Mouse (Mus musculus): Measurements from ENCODE around the gene Rgs7bp. TPM values are rescaled to one million over a fixed set of nuclear protein-coding genes. Genes with fewer than 3 reads are reported as not detected.
"Not testable (repeated sequence)": the region's sequence is repeated elsewhere in the genome, so short reads cannot be mapped to it uniquely, and the experiment has no call there.

The Rgs7bp gene
- polyA plus RNA-seq, 1 experiment, result 0.72 TPM

- no peak for TF ChIP-seq POLR2A (IDR thresholded peaks at IDR 0.05; ENCODE audit: low read depth, low read length)
- TF ChIP-seq CTCF (IDR thresholded peaks at IDR 0.05; ENCODE audit: borderline replicate concordance, insufficient read depth, low read length), result peak; percentile 7; the same call in 1 of the 2 replicates
- Histone ChIP-seq H3K27ac (ENCODE audit: insufficient read depth, low read length) (no peak overlapping the region), H3K4me1 (ENCODE audit: control insufficient read depth, insufficient read depth, low read length) (no peaks in the 10 kb centered on the region), H3K4me3 (ENCODE audit: insufficient read depth, low read length) (no peak overlapping the region)
Observed at GRCm38 (mm10) chr13:104947958-104948357, 106.8 kb downstream of the Rgs7bp start.

- Histone ChIP-seq H3K4me1 (ENCODE audit: control insufficient read depth, insufficient read depth, low read length) (no peaks in the 10 kb centered on the region; the same call in 1 of the 2 replicates), H3K4me3 (ENCODE audit: insufficient read depth, low read length) (no peak overlapping the region), H3K27ac (ENCODE audit: insufficient read depth, low read length) (no peak overlapping the region)
- TF ChIP-seq CTCF (IDR thresholded peaks at IDR 0.05; ENCODE audit: borderline replicate concordance, insufficient read depth, low read length), result no peak
- no peak for TF ChIP-seq POLR2A (IDR thresholded peaks at IDR 0.05; ENCODE audit: low read depth, low read length)
Observed at GRCm38 (mm10) chr13:104940483-104940882, 114.2 kb downstream of the Rgs7bp start.

- Histone ChIP-seq H3K4me1 (ENCODE audit: control insufficient read depth, insufficient read depth, low read length) (no peaks in the 10 kb centered on the region; the same call in 1 of the 2 replicates), H3K27ac (ENCODE audit: insufficient read depth, low read length) (no peak overlapping the region), H3K4me3 (ENCODE audit: insufficient read depth, low read length) (no peak overlapping the region)
- TF ChIP-seq CTCF (IDR thresholded peaks at IDR 0.05; ENCODE audit: borderline replicate concordance, insufficient read depth, low read length) (no peak), POLR2A (IDR thresholded peaks at IDR 0.05; ENCODE audit: low read depth, low read length) (no peak)
Observed at GRCm38 (mm10) chr13:104939856-104940255, 114.9 kb downstream of the Rgs7bp start.

GRCm38 (mm10) chr13:104938966-104939593, 115.7 kb downstream of the Rgs7bp start:
- Histone ChIP-seq H3K27ac (ENCODE audit: insufficient read depth, low read length) (no peak overlapping the region), H3K4me1 (ENCODE audit: control insufficient read depth, insufficient read depth, low read length) (no peaks in the 10 kb centered on the region; the same call in 1 of the 2 replicates), H3K4me3 (ENCODE audit: insufficient read depth, low read length) (no peak overlapping the region)
- TF ChIP-seq CTCF (IDR thresholded peaks at IDR 0.05; ENCODE audit: borderline replicate concordance, insufficient read depth, low read length) (no peak), POLR2A (IDR thresholded peaks at IDR 0.05; ENCODE audit: low read depth, low read length) (no peak)

- no peak overlapping the region for H3K4me3 ChIP-seq (ENCODE audit: insufficient read depth, low read length)
- TF ChIP-seq POLR2A (IDR thresholded peaks at IDR 0.05; ENCODE audit: low read depth, low read length), result no peak
- no peak for TF ChIP-seq CTCF (IDR thresholded peaks at IDR 0.05; ENCODE audit: borderline replicate concordance, insufficient read depth, low read length)
- no peaks in the 10 kb centered on the region; the same call in 1 of the 2 replicates for H3K4me1 ChIP-seq (ENCODE audit: control insufficient read depth, insufficient read depth, low read length)
- H3K27ac ChIP-seq (ENCODE audit: insufficient read depth, low read length), result no peak overlapping the region
Observed at GRCm38 (mm10) chr13:104937759-104938158, 117.0 kb downstream of the Rgs7bp start.

- H3K4me3 ChIP-seq (ENCODE audit: insufficient read depth, low read length), result no peak overlapping the region
- TF ChIP-seq POLR2A (IDR thresholded peaks at IDR 0.05; ENCODE audit: low read depth, low read length) (no peak), CTCF (IDR thresholded peaks at IDR 0.05; ENCODE audit: borderline replicate concordance, insufficient read depth, low read length) (no peak)
- H3K4me1 ChIP-seq (ENCODE audit: control insufficient read depth, insufficient read depth, low read length), result no peaks in the 10 kb centered on the region; the same call in 1 of the 2 replicates
- no peak overlapping the region for H3K27ac ChIP-seq (ENCODE audit: insufficient read depth, low read length)
Observed at GRCm38 (mm10) chr13:104936586-104936985, 118.1 kb downstream of the Rgs7bp start.

GRCm38 (mm10) chr13:104931635-104932532, 122.8 kb downstream of the Rgs7bp start:
- TF ChIP-seq CTCF (IDR thresholded peaks at IDR 0.05; ENCODE audit: borderline replicate concordance, insufficient read depth, low read length) (no peak), POLR2A (IDR thresholded peaks at IDR 0.05; ENCODE audit: low read depth, low read length) (no peak)
- H3K27ac ChIP-seq (ENCODE audit: insufficient read depth, low read length), result no peak overlapping the region
- H3K4me1 ChIP-seq (ENCODE audit: control insufficient read depth, insufficient read depth, low read length), result no peaks in the 10 kb centered on the region
- no peak overlapping the region for H3K4me3 ChIP-seq (ENCODE audit: insufficient read depth, low read length)

GRCm38 (mm10) chr13:104930814-104931213, 123.9 kb downstream of the Rgs7bp start:
- Histone ChIP-seq H3K4me3 (ENCODE audit: insufficient read depth, low read length) (no peak overlapping the region), H3K27ac (ENCODE audit: insufficient read depth, low read length) (no peak overlapping the region), H3K4me1 (ENCODE audit: control insufficient read depth, insufficient read depth, low read length) (no peaks in the 10 kb centered on the region)
- TF ChIP-seq POLR2A (IDR thresholded peaks at IDR 0.05; ENCODE audit: low read depth, low read length), result no peak
- no peak for TF ChIP-seq CTCF (IDR thresholded peaks at IDR 0.05; ENCODE audit: borderline replicate concordance, insufficient read depth, low read length)

GRCm38 (mm10) chr13:104918663-104919062, 136.1 kb downstream of the Rgs7bp start:
- no peaks in the 10 kb centered on the region for H3K4me1 ChIP-seq (ENCODE audit: control insufficient read depth, insufficient read depth, low read length)
- no peak overlapping the region for H3K27ac ChIP-seq (ENCODE audit: insufficient read depth, low read length)
- 0 out of 2 replicates have a peak, but pooled peaks have one; percentile 1 for TF ChIP-seq CTCF (IDR thresholded peaks at IDR 0.05; ENCODE audit: borderline replicate concordance, insufficient read depth, low read length)
- no peak for TF ChIP-seq POLR2A (IDR thresholded peaks at IDR 0.05; ENCODE audit: low read depth, low read length)
- no peak overlapping the region for H3K4me3 ChIP-seq (ENCODE audit: insufficient read depth, low read length)

GRCm38 (mm10) chr13:104916771-104917170, 138.0 kb downstream of the Rgs7bp start:
- H3K27ac ChIP-seq (ENCODE audit: insufficient read depth, low read length); H3K4me3 ChIP-seq (ENCODE audit: insufficient read depth, low read length): not testable (repeated sequence)

More at GRCm38 (mm10) chr13:104916771-104917170, 138.0 kb downstream of the Rgs7bp start:
- not testable (repeated sequence) for H3K4me1 ChIP-seq (ENCODE audit: control insufficient read depth, insufficient read depth, low read length)

All from embryonic fibroblast, embryonic 13.5 days (primary cell).